Mouse (Mus musculus): ENCODE measurements around the gene Spint2.

GRCm38 (mm10) chr7:29313051-29313450 is 31.3 kb upstream of the Spint2 start:
- no peak for TF ChIP-seq CTCF (IDR thresholded peaks at IDR 0.05; ENCODE audit: low read depth)
- no peak for TF ChIP-seq EP300 (IDR thresholded peaks at IDR 0.05; ENCODE audit: low read depth)
